Mouse (Mus musculus) inflammation-experienced regulatory T-cells, adult 6 months (primary cell): ENCODE data around the gene Csmd2. TPM values are rescaled to one million over a fixed set of nuclear protein-coding genes. Genes with fewer than 3 reads are reported as not detected.
"Not testable (repeated sequence)": the region's sequence is repeated elsewhere in the genome, so short reads cannot be mapped to it uniquely, and the experiment has no call there.

Experiments
- ATAC-seq: one replicate; pipeline ENCODE4 v1.8.0; 2017
- polyA plus RNA-seq, 3 experiments: library from polyadenylated mRNA; unstranded; fragments of 100-300 nt; shearing (Covaris generic); gene quantifications; one replicate each; pipeline ENCODE4 v1.2.1; 2017

Gene Csmd2
- polyA plus RNA-seq, 3 experiments from 2014 or later = not detected

DNA sequence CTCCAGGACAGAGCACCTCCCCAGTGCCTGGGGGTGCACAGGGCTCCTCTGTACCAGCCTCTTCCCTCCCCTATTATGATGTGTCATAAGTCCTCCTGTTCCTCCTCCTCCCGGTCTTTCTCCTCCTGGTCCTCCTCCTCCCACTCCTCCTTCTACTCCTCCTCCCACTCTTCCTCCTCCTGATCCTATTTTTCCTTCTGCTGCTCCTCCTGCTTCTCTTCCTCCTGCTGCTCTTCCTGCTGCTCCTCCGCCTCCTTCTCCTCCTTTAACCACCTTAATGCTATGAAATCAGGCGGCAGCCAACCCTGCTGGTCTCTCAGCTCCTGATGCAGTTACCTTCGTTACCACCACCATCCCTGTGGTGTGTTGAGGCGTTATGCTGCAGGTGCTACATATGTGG is 522.2 kb downstream of the Csmd2 start:
- no peak for ATAC-seq

DNA sequence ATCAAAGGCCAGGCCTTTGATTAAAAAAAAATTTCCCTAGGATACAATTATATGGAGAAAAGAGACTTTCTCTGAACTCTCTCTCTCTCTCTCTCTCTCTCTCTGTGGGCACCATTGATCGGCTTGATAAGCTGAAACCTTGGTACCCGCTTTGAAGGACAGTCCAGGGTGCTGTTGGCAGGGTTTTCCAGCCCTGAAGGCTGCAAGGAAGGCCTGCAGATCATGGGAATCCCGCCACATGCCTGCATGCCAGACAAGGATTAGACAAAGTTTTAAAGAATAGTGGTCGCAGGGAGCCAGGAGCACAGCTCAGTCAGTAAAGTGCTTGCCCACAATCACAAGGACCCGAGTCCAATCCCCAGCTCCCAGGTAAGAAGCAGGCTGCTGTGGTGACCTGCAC is 526.8 kb downstream of the Csmd2 start:
- ATAC-seq = no peak

DNA sequence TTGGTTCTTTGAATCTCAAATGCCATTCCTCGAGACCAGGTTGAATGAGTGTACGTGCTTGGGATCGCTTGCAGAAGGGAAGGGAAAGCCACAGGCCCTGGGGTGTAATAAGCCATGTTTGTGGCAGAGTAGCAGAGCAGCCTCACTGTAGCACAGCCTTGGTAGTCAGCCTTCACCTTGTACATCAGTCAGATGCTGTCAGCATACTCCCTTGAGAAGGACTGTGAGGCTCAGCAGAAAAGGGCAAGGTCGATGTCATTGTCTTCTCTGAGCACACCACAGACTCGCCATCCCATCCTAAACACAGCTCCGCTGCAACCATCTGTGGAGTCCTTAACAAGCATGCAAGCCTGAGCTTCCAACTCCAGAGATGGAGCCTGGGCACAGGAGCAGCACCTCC is 533.6 kb downstream of the Csmd2 start:
- ATAC-seq = no peak

DNA sequence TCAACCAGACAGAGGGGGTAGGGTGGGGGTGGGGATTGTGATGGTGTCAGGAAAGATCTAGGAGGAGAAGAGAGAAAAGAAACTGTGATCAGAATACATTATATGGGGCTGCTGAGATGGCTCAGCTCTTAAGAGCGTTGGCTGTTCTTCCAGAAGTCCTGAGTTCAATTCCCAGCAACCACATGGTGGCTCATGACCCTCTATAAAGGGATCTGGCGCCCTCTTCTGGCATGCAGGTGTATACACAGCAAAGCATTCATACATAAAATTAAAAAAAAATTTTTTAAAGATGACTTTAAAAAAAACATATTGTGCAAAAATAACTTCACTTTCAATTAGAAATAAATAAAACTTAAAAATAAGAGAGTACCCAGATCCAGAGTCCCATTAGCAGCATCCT is 555.7 kb downstream of the Csmd2 start:
- no peak for ATAC-seq

DNA sequence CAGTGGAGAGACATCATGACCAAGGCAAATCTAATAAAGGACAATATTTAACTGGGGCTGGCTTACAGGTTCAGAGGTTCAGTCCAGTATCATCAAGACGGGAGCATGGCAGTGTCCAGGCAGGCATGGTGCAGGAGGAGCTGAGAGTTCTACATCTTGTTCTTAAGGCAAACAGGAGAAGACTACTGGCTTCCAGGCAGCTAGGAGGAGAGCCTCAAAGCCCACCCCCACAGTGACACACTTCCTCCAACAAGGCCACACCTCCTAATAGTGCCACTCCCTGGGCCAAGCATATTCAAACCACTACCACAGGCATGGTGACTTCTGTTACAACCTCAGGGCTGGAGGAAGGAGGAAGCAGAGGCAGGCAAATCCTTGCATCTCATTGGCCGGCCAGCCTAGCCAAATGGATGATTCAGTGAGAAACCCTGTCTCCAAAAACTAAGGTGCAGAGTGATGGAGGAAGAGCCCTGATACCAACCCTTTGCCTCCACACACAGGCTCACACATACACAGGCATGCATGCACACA is 556.4 kb downstream of the Csmd2 start:
- ATAC-seq = not testable (repeated sequence)

DNA sequence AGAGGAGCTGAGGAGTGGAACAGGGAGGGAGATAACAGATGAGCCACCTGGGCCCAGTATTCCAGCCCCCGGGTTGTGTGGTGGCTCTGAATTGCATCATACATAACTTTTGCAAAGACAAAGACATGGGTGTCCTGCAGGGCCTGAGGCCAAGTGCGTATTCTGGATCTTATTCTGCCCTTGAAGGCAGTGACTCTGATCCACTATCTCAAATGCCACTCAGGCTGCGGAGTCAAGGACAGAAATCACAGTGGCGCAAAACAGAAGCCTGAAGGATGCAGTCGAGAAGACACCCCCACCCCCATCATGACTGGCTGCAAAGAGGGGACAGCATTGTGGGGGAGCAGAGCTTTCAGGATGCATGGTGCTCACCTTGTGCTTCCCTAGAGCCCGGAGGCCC is 563.1 kb downstream of the Csmd2 start:
- no peak for ATAC-seq

DNA sequence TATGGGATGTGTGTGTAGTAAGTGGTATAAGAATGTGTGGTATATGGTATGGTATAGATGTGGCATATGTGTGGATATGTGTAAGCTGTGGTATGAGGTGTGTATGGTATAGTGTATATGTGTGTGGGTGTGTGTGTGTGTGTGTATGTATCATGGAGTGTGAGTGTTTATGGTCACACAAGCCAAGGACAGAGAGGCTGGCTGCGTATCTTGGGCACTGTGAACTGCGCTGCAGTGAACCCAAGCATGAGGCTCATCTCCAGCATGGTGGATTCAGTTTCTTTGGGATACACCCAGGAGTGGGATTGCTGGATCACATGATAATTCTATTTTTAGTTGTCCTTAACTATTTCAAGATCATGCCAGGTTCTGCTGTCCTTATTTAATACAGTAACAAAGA is 566.5 kb downstream of the Csmd2 start:
- ATAC-seq = no peak

DNA sequence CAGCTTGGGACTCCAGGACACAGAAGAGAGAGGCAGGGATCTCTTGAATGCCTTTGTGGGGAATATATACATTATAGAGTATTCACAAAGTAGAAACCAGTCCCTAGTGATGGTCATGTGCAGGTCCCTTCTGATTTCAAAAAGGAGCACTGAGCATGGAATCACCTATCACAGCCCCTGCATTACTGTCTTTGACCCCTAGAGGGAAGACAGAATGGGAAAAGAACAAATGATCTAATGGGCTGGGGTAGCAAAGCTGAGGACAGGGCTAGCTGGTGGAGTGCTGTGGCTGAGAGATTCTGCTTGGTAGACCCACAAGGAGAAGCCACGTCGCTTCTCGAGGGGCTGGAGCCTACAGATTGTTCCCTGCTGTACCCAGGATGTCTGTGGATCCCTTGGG is 572.7 kb downstream of the Csmd2 start:
- ATAC-seq = no peak

DNA sequence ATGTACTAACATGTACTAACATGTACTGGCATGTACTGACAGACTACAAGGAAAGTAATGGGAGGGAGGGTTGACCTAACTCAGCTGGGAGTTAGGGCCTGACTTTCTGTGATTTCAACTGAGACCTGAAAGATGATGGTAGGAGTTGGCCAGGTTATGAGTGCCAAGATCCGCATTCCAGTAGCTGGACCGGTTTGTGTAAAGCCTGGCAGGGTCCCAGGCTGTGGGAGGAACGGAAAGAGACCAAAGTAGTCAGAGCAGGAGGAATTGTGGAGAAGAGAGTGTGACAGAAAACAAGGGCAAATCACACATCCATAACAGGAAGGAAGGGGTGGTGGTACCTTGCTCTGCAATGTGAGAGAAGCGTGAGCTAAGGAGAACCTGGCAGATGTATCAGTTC is 588.2 kb downstream of the Csmd2 start:
- ATAC-seq = no peak

DNA sequence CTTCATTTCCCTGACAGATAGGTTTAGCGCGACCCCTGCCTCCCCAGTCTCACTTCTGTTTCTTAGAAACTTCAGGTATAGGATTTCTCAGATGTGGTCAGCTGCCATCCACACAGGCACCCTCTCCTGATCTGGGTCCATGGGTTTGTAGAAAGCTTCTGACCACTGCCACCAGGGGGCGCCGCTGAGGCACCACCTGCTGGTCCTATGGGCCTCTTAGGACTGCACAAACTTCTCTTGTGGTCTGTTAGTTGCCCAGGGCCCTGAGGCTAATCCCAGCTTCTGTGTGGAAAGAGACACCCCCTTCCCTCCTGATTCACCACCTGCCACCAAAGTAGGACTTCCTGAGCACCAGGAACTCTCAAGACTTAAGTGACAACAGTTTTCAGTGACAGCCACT is 591.5 kb downstream of the Csmd2 start:
- no peak for ATAC-seq

DNA sequence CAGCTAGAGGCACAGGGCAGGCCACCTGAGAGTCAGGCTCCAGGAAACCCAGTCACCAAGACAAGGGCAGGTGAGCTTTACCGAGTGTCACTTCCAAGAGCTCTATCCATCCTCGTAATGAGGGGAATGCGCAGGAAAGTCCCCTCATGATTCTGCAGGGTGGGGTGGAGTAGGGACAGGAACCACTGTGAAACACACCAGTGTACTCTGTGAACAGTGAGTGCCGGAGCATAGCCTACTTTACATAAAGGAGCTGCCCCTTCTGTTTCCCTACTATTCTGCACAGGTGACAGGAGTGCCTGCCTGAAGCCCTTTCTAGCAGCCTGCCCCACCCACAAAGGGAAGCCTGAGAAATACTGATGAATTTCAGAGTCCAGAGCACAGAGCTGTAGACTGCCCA is 605.6 kb downstream of the Csmd2 start:
- ATAC-seq = no peak

DNA sequence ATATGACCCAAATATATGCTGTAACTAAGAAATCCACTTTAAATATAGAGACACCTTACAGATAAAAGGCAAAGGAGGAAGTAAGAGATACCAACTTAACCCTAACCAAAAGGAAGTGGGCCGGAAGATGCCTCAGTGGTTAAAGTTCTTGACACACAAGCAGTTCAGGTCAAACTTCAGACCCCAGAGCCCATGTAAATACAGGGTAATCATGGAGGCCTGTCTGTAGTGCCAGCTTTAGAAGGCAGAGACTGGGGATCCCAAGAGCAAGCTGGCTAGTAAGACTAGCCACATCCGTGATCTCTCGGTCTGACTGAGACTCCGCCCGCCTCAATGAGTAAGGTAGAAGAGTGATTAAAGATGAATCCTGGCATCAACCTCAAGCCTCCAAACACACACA is 606.4 kb downstream of the Csmd2 start:
- peak; percentile 81 for ATAC-seq

DNA sequence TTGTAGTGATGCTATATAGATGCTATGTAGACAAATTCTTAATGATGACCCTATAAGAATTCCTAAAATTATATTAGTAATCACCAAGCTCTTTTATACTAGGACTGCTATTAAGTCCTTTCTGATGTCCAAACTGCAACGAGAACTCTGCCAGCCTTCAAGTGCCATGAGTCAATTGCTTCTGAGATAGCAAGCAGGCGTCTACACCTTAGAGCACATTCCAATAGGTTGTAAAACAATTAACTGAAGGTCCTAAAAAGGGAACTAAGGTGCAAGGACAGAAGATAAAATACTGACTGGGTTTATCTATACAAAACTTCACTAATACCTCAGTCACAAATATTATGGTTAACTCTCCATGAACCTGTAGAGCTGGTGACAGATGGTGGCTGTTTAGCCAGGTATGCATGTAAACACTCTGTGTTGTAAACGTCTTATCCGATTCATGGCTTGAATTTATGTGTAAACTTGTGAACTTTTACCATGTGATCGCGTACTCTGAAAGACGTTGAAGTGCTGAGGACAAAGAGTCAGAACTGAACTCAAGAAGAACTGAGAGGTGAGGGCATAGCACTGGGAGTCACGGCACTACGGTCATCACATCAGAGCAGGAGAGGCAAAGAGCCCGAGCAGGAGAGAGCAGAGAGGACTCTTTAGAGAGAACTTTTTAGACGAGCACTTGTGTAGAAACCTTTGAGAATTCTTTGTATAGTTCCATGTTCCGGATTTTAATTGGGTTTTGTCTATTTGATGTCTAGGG is 610.3 kb downstream of the Csmd2 start:
- no peak for ATAC-seq

DNA sequence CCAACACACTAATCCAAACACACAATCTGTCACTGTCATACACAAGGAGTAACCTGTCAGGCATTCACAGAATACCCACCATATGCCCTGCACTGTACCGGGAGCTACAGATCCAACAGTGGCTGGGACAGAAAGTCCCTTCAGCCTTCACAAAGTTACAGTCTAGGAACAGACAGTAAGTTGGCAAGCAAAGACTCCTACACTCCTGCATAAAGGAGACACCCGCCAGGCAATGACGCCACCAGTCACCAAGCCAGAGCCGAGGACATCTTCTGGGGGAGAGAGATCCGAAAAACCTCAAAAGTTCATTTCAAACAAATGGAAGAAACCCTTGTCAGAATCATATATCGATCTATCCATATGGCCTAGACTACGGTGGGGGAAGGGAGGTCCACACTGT is 618.9 kb downstream of the Csmd2 start:
- no peak for ATAC-seq

DNA sequence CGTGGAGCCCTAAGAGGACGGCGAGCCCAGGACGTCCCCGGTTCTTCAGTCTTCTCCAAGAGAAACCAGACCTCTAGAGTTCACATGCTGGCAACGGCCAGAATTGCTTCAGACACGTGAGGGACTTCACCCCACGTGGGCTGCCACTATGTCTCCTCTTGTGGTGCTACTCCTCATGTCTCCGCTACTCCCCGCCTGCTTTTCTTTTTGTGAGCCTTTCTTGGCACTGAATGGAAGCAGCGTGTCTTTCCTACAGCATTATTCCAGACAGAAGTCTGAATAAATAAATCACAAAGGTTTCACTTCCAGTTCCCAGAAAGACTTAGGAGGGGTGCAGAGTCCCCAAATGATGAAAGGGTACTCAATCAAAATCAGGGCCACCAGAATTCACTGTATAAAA is 620.0 kb downstream of the Csmd2 start:
- ATAC-seq = no peak

DNA sequence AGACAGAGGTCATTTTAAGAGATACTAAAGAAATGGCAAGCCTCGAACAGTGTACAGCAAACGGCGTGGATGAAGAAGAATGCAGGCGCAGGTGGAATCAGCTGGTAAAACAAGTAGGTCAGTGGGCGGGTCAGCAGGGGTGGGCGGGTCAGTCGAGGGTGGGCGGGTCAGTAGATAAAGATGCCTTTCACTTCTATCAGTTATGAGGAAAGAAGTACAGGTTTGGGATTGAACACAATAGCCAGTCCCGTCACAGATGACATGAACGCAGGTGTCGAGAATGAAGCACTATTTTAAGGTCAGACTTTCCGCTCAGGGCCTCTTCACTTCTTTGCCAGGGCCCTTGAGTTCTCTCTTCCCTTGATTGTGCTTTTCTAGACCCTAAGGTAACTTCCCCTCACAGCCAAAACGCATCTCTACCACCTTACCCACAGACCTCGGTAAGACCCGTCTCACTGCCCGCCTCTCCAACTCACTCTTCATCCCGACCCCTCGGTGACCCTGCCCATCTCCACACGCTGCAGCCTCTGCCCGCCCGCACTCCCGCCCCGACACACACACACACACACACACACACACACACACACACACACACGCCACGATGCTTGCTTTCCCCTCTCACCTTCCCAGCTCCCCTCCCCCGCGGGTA is 621.7 kb downstream of the Csmd2 start:
- no peak for ATAC-seq

DNA sequence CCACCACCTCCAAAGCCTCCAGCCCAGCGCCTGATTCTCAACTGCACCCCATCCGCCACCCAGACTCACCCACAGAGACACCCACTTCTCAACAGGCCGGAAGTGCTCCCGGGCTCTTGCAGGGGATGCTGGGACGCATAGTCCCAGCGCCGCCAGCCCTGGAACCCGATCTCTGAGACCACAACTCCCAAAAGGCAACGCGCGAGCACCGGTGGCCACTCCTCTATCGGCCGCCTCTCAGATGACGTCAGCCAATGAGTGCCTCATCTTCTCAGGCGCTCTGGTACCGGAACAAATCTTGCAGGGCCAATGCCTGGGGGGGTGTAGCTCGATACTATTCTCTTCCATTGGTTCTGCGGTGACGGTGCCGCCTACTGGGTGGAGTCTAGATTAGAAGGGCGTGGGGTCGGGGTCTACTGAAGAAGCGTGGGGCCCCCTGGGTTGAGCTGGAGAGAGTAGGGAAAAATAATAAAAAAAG is 622.3 kb downstream of the Csmd2 start, which contains the start of gene Zscan20:
Gene Zscan20, minus strand, starts transcription at position 174 of the 478 bp plus-strand sequence.
- ATAC-seq = peak; percentile 98

DNA sequence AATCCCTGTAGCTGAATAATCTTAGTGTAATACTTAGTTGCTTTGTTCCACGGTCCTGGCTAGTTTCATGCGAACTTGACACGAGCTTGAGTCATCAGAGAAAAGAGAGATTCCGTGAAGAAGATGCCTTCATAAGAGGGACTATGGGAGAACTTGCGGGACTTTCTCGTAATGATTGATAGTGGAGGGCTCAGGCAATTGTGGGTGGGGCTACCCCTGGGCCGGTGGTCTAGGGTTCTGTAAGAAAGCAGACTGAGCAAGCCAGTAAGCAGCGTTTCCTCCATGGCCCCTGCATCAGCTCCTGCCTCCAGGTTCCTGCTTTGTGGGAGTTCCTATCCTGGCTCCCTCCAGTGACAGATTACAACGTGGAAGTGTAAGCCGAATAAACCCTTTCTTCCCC is 623.0 kb downstream of the Csmd2 start:
- ATAC-seq = no peak

DNA sequence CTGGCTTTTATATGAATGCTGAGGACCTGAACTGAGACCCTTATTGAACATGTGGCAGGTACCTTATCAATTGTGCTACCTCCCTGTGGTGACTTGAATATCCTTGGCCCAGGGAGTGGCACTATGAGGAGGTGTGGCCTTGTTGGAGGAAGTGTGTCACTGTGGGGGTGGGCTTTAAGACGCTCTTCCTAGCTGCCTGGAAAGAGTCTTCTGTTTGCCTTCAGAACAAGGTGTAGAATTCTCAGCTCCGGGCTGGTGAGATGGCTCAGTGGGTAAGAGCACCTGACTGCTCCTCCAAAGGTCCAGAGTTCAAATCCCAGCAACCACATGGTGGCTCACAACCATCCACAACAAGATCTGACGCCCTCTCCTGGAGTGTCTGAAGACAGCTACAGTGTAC is 624.1 kb downstream of the Csmd2 start:
- not testable (repeated sequence) for ATAC-seq

DNA sequence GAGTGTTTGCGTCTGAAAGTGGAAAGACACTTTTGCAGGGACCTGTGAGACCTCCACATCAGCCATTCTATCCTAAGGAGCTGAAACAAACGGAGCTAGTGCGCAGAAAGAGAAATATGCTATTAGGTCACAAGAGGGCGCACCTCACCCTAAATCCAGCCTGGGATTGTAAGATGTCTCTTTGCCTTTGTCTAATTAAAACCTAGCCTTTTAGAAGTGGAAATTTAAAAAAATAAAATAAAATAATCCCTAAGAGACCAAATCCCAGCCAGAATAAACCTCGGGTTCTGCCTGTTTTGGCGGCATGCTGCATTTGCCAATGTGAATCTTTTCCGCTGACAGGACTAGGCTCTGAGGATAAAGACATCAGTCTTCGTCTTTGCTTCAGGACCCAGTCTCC is 625.7 kb downstream of the Csmd2 start:
- ATAC-seq = no peak

DNA sequence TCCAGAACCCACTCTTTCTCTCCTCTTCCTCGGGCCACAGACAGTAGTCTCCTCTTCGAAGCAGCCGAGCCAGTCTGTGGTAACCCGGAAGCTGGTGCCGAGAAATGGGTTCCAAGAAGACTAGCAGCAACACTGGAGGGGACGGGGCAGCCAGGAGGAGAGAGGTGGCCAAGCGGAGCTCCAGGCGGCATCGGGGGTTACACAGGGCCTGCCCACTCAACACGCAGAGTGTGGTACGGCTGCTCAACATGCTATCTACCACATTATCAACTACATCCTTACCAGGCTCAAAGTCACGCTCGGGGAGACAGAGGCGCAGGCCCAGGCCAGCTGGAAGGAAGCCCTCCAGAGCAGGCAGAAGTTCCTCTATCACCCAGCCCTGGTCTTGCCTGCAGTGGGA is 628.1 kb downstream of the Csmd2 start:
- ATAC-seq = no peak
